8 mouse cellular contexts compared by ENCODE assay signal in genomic region chr3:7027845-7028244, GRCm38 (mm10).
DNase-seq lines count a peak whose midpoint lies in the region; ATAC-seq and TF ChIP-seq lines count a peak whose summit lies in the region.

No protein-coding gene starts in this region.

- peak; percentile 87; the same call in 1 of the 2 replicates for ATAC-seq in forebrain, embryonic 12.5 days (ENCODE audit: low FRiP score)
- ATAC-seq in kidney, embryonic 15.5 days (replicated peaks; ENCODE audit: low FRiP score), result peak; percentile 85; the same call in 1 of the 2 replicates
- ATAC-seq in liver, embryonic 14.5 days (ENCODE audit: insufficient read depth), result no peak
- ATAC-seq in monocyte, adult 5-6 weeks (replicated peaks; ENCODE audit: insufficient number of reproducible peaks, low FRiP score, low TSS enrichment, poor library complexity, severe bottlenecking), result no peak

- peak; percentile 45 for DNase-seq in heart, postnatal 4 days
- no peak for DNase-seq in heart, embryonic 10.5 days (ENCODE audit: low spot score)
- peak; percentile 74 for DNase-seq in brain, adult 2 months (ENCODE audit: low read depth, low spot score)
- peak in 1 of 3 experiments; percentile 0 for DNase-seq in liver, embryonic 14.5 days (ENCODE audit: low read depth in 3 of 3, low spot score in 3 of 3)
- DNase-seq in retina, postnatal 7 days (ENCODE audit: low read depth, low spot score), result peak; percentile 52

- H3K9ac ChIP-seq in forebrain, embryonic 12.5 days, result no peak overlapping the region
- no peak overlapping the region for H3K9ac ChIP-seq in kidney, embryonic 15.5 days
- no peak overlapping the region for H3K9ac ChIP-seq in liver, embryonic 14.5 days (replicated peaks)

- no peaks in the 10 kb centered on the region for H3K9me3 ChIP-seq in heart, embryonic 10.5 days
- no peaks in the 10 kb centered on the region for H3K9me3 ChIP-seq in forebrain, embryonic 12.5 days
- H3K9me3 ChIP-seq in kidney, embryonic 15.5 days (replicated peaks), result no peaks in the 10 kb centered on the region
- no peaks in the 10 kb centered on the region for H3K9me3 ChIP-seq in liver, embryonic 14.5 days (ENCODE audit: control insufficient read depth, low read length)

- 32% methylated on average over 5 of the region's 5 CpGs for WGBS in heart, embryonic 10.5 days
- WGBS in forebrain, embryonic 12.5 days, result 26% methylated on average over 5 of the region's 5 CpGs
- 29% methylated on average over 5 of the region's 5 CpGs for WGBS in kidney, embryonic 15.5 days
- 24% methylated on average over 5 of the region's 5 CpGs for WGBS in liver, embryonic 14.5 days (ENCODE audit: insufficient replicate concordance)

- TF ChIP-seq CTCF in liver, embryonic 14.5 days (IDR thresholded peaks at IDR 0.05; ENCODE audit: low read depth), result peak; percentile 41; the same call in 1 of the 2 replicates

- H3K27ac ChIP-seq in heart, embryonic 10.5 days, result no peak overlapping the region
- no peak overlapping the region for H3K27ac ChIP-seq in forebrain, embryonic 12.5 days
- no peak overlapping the region for H3K27ac ChIP-seq in kidney, embryonic 15.5 days
- H3K27ac ChIP-seq in liver, embryonic 14.5 days, result no peak overlapping the region

- H3K4me1 ChIP-seq in heart, embryonic 10.5 days, result no peaks in the 10 kb centered on the region
- H3K4me1 ChIP-seq in forebrain, embryonic 12.5 days, result no peaks in the 10 kb centered on the region
- no peaks in the 10 kb centered on the region for H3K4me1 ChIP-seq in kidney, embryonic 15.5 days
- H3K4me1 ChIP-seq in liver, embryonic 14.5 days (replicated peaks; ENCODE audit: control insufficient read depth in 2 of 2, insufficient read depth in 2 of 2, low read length in 1 of 2), result no peaks in the 10 kb centered on the region

- no peaks in the 10 kb centered on the region for H3K27me3 ChIP-seq in heart, embryonic 10.5 days (ENCODE audit: insufficient read depth, poor library complexity, severe bottlenecking)
- no peaks in the 10 kb centered on the region for H3K27me3 ChIP-seq in forebrain, embryonic 12.5 days
- no peaks in the 10 kb centered on the region for H3K27me3 ChIP-seq in kidney, embryonic 15.5 days
- H3K27me3 ChIP-seq in liver, embryonic 14.5 days (ENCODE audit: control insufficient read depth, insufficient read depth, low read length), result no peaks in the 10 kb centered on the region

- TF ChIP-seq EP300 in liver, embryonic 14.5 days (IDR thresholded peaks at IDR 0.05; ENCODE audit: low read depth), result no peak

- no peak overlapping the region for H3K4me3 ChIP-seq in heart, embryonic 10.5 days
- H3K4me3 ChIP-seq in forebrain, embryonic 12.5 days (replicated peaks), result no peak overlapping the region
- H3K4me3 ChIP-seq in kidney, embryonic 15.5 days (replicated peaks), result no peak overlapping the region
- no peak overlapping the region for H3K4me3 ChIP-seq in liver, embryonic 14.5 days (ENCODE audit: insufficient read depth in 1 of 2, low read depth in 2 of 2, low read length in 2 of 2)

- H3K4me2 ChIP-seq in forebrain, embryonic 12.5 days, result no peak overlapping the region
- H3K4me2 ChIP-seq in kidney, embryonic 15.5 days, result no peak overlapping the region
- H3K4me2 ChIP-seq in liver, embryonic 14.5 days (ENCODE audit: low read depth), result no peak overlapping the region

- no peaks in the 10 kb centered on the region for H3K36me3 ChIP-seq in heart, embryonic 10.5 days
- no peaks in the 10 kb centered on the region for H3K36me3 ChIP-seq in forebrain, embryonic 12.5 days (replicated peaks)
- no peaks in the 10 kb centered on the region for H3K36me3 ChIP-seq in kidney, embryonic 15.5 days
- H3K36me3 ChIP-seq in liver, embryonic 14.5 days (replicated peaks; ENCODE audit: control insufficient read depth, insufficient read depth, low read depth), result no peaks in the 10 kb centered on the region

Comparison
In these comparisons a context has a peak if more than half of its experiments do, and no peak if none do; other contexts are left out.
1. ATAC-seq: peak in forebrain, embryonic 12.5 days (single experiment) and kidney, embryonic 15.5 days (single experiment); none in liver, embryonic 14.5 days (single experiment) and monocyte, adult 5-6 weeks (single experiment).